Mouse (Mus musculus) bone marrow, adult 2 months (tissue): ENCODE measurements around the gene Ffar3. TPM values are rescaled to one million over a fixed set of nuclear protein-coding genes. Genes with fewer than 3 reads are reported as not detected.
A peak's percentile ranks its signal among the peaks of the same experiment; 100 is the strongest.

Source experiments
- H3K27ac ChIP-seq: fragments of 200-500 bp; 2 replicates; pipeline ENCODE4 v1.5.1; 2012; ENCODE audit warnings: low read depth, mild to moderate bottlenecking, control low read depth, inconsistent platforms, low read length; ENCODE audit not compliant: control insufficient read depth, poor library complexity, insufficient read depth
- H3K4me1 ChIP-seq: fragments of 200-500 bp; 2 replicates; pipeline ENCODE4 v1.6.1; 2011; ENCODE audit warnings: low read length; ENCODE audit not compliant: control insufficient read depth, insufficient read depth
- H3K4me3 ChIP-seq: fragments of 200-500 bp; replicated peaks from 2 replicates; pipeline ENCODE3; 2011; ENCODE audit warnings: mild to moderate bottlenecking, low read depth, low read length, control low read depth; ENCODE audit not compliant: control insufficient read depth
- CTCF ChIP-seq: fragments of 200-500 bp; IDR thresholded peaks from 2 replicates; pipeline ENCODE4 v1.5.1; 2011; ENCODE audit warnings: low read length, control low read depth; ENCODE audit not compliant: control insufficient read depth, insufficient read depth
- POLR2A ChIP-seq: fragments of 200-500 bp; IDR thresholded peaks from 2 replicates; pipeline ENCODE4 v1.6.1; 2011; ENCODE audit warnings: low read depth, mild to moderate bottlenecking, control low read depth, low read length, borderline replicate concordance; ENCODE audit not compliant: control insufficient read depth
- WGBS: fragments of 180-500 bp; shearing (Covaris S2); methylation state at CpG from one replicate; pipeline ENCODE4 v1.1.7; 2018; 5-methylcytosine and 5-hydroxymethylcytosine counted together
- polyA plus RNA-seq: library from polyadenylated mRNA; stranded (reverse); fragments of >200 nt; gene quantifications from 2 replicates; pipeline ENCODE4 v1.2.4, GENCODE M21; 2011; ENCODE audit warnings: low replicate concordance; ENCODE audit not compliant: missing spikeins, insufficient read depth, insufficient read length

Ffar3 gene
- polyA plus RNA-seq, 1 experiment: not detected

GRCm38 (mm10) chr7:30821532-30821931 lies 34.4 kb downstream of the Ffar3 start:
- Histone ChIP-seq H3K27ac (peak overlapping the region; percentile 46), H3K4me1 (peaks cover 9% of the 10 kb centered on the region), H3K4me3 (no peak overlapping the region)
- TF ChIP-seq POLR2A: no peak
- TF ChIP-seq CTCF: no peak
- 16% methylated on average over 5 of the region's 5 CpGs for WGBS

DNA sequence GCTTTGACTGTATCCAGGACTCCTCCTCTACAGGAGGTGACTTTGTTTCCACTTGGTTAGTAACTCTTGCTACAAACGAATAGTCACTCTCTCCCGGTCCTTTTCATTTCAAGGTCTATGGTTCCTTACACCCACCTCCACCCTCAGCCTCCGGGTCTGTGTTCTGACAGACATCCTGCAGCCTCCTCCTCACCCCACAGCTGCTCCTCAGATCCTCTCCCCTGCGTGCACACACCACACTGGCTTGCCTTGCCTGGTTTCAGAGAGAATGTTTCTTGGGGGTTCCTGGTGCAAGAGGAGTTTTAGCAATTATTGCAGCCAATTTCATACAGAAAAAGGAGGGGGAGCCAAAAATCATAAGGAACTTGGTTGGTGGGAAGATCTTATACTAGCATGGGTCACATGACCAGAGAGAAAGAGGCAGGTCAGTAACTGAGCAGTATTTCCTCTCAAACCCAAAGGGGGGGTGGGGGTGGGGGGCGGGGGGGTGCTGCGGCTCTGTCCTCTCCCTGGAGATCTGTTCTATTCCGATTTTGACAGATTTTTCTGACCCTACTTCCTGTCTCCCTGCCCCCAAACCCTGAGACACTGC lies 35.0 kb downstream of the Ffar3 start:
- TF ChIP-seq POLR2A (peak; percentile 41; the same call in 1 of the 2 replicates), CTCF (no peak)
- WGBS: 4% methylated on average over 7 of the region's 7 CpGs
- Histone ChIP-seq H3K27ac (peak overlapping the region; percentile 66), H3K4me1 (peaks cover 9% of the 10 kb centered on the region), H3K4me3 (peak overlapping the region; percentile 62)

DNA sequence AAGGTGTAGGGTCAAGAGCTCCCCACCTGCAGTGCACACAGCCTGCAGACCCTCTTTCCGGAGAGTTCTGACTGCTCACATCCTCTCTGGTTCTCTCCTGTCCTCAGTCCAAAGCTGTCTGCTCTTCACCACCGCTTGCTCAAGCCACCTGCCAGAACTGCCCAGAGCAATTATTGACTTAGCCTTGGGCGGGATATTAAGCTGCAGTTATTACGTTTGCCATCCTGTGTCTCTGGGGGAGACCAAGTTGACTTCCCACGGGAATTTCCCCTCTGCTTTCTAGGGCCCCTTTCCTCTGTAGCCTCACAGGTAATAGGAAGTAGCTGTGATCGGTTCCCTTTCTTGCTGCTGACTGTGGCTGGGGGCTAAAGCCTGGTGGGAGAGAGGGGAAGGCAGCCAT lies 35.8 kb downstream of the Ffar3 start:
- Histone ChIP-seq H3K27ac (peak overlapping the region; percentile 66), H3K4me3 (peak overlapping the region; percentile 62), H3K4me1 (peaks cover 9% of the 10 kb centered on the region)
- TF ChIP-seq CTCF (no peak), POLR2A (no peak)
- 5% methylated on average over 6 of the region's 6 CpGs for WGBS

GRCm38 (mm10) chr7:30812291-30812807 lies 43.6 kb downstream of the Ffar3 start:
- peaks cover 3% of the 10 kb centered on the region; the same call in 1 of the 2 replicates for H3K4me1 ChIP-seq
- peak overlapping the region; percentile 96 for H3K27ac ChIP-seq
- H3K4me3 ChIP-seq: no peak overlapping the region
- WGBS: 13% methylated on average over 6 of the region's 6 CpGs
- TF ChIP-seq CTCF (no peak), POLR2A (no peak)

DNA sequence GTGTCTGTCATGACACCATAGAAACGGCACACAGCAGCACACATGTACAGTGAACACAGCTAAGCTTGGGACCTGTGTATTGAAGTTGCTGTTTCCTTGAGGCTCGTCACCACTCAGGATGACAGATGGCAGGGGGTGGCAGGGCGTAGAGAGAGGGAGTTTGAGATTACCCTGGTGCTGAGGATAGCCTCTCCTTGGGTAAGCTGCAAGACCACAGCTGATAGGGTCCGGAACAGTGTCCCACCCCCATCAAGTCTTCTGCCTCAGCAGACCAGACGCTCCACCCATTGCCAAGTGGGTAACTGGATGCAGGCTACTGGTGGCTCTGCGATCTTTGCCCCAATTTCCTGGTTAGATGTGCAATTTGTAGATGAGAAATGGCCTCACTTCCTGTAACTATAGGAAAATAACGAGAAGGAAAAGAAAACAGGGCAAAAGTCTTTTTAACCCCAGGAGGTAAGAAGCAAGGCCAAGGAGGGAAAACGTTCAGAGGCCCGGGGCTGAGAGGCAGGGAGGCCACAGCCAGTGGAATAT lies 44.2 kb downstream of the Ffar3 start:
- Histone ChIP-seq H3K27ac (peak overlapping the region; percentile 96), H3K4me1 (peaks cover 3% of the 10 kb centered on the region; the same call in 1 of the 2 replicates), H3K4me3 (peak overlapping the region; percentile 45)
- TF ChIP-seq CTCF (no peak), POLR2A (no peak)
- 2% methylated on average over 9 of the region's 9 CpGs for WGBS

DNA sequence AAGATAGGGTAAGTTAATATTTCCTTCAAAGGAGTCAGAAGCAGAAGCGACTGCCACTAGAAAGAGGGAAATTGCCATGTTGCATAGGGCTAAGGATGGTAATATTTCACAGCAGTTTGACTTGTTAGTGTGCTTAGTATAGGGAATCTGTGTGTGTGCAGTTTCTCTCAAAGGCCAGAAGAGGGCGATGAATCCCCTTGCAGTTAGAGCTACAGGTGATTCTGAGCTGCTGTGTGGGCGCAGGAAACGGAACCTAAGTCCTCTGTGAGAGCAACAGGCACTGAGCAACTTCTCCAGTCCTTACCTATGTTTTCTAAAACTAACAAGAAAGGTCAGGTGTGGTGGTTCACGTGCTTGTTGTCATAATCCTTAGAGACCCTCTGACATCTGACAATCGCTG lies 45.7 kb downstream of the Ffar3 start:
- Histone ChIP-seq H3K4me1 (peaks cover 3% of the 10 kb centered on the region; the same call in 1 of the 2 replicates), H3K4me3 (no peak overlapping the region), H3K27ac (no peak overlapping the region)
- no peak for TF ChIP-seq POLR2A
- TF ChIP-seq CTCF: peak; percentile 55
- WGBS: 65% methylated on average over 6 of the region's 6 CpGs

- 38% methylated on average over 6 of the region's 6 CpGs for WGBS
- Histone ChIP-seq H3K4me1 (no peaks in the 10 kb centered on the region), H3K27ac (no peak overlapping the region), H3K4me3 (no peak overlapping the region)
- TF ChIP-seq POLR2A: no peak
- peak; percentile 85 for TF ChIP-seq CTCF
These were observed 50.1 kb downstream of the Ffar3 start for GRCm38 (mm10) chr7:30805924-30806323.

Other genes starting within 250 kb of the Ffar3 start
- 1.4 TPM in 1 of 2 replicates, not detected in the other for gene Upk1a, start 243.3 kb downstream of the Ffar3 start, polyA plus RNA-seq
- gene Cox6b1, start 230.0 kb downstream of the Ffar3 start, polyA plus RNA-seq: 443 and 613 TPM in 2 replicates
- gene Etv2, start 220.3 kb downstream of the Ffar3 start, polyA plus RNA-seq: not detected in 2 replicates
- gene Rbm42, start 205.9 kb downstream of the Ffar3 start, polyA plus RNA-seq: 24.9 and 25.2 TPM in 2 replicates
- 19.5 and 32.1 TPM in 2 replicates for gene Haus5, start 191.2 kb downstream of the Ffar3 start, polyA plus RNA-seq
- not detected in 2 replicates for gene Pmis2, start 184.6 kb downstream of the Ffar3 start, polyA plus RNA-seq
- gene 2200002J24Rik, start 157.3 kb downstream of the Ffar3 start, polyA plus RNA-seq: not detected in 2 replicates
- gene Atp4a, start 144.0 kb downstream of the Ffar3 start, polyA plus RNA-seq: 0.95 TPM in 1 of 2 replicates, not detected in the other
- 49.6 and 95.6 TPM in 2 replicates for gene Tmem147, start 126.6 kb downstream of the Ffar3 start, polyA plus RNA-seq
- gene Gapdhs, start 112.5 kb downstream of the Ffar3 start, polyA plus RNA-seq: not detected in 2 replicates
- 3.5 and 6.4 TPM in 2 replicates for gene Sbsn, start 104.7 kb downstream of the Ffar3 start, polyA plus RNA-seq
- gene Dmkn, start 92.4 kb downstream of the Ffar3 start, polyA plus RNA-seq: 3.1 TPM in 1 of 2 replicates, not detected in the other
- not detected in 2 replicates for gene Krtdap, start 68.3 kb downstream of the Ffar3 start, polyA plus RNA-seq
- gene Ffar2, start 32.4 kb downstream of the Ffar3 start, polyA plus RNA-seq: 3.6 and 18.3 TPM in 2 replicates
- gene Ffar1, start 5.4 kb upstream of the Ffar3 start, polyA plus RNA-seq: 2.1 and 4.9 TPM in 2 replicates
- 24.0 and 59.4 TPM in 2 replicates for gene Cd22, start 24.2 kb upstream of the Ffar3 start, polyA plus RNA-seq
- 1.1 and 7.2 TPM in 2 replicates for gene Mag, start 58.7 kb upstream of the Ffar3 start, polyA plus RNA-seq
- not detected in 2 replicates for gene Hamp2, start 68.5 kb upstream of the Ffar3 start, polyA plus RNA-seq
- 9.2 and 42.2 TPM in 2 replicates for gene Hamp, start 87.9 kb upstream of the Ffar3 start, polyA plus RNA-seq
- gene Usf2, start 100.6 kb upstream of the Ffar3 start, polyA plus RNA-seq: 88.9 and 89.6 TPM in 2 replicates
- gene Lsr, start 117.3 kb upstream of the Ffar3 start, polyA plus RNA-seq: 0.81 and 4.2 TPM in 2 replicates
- gene Fam187b, start 117.6 kb upstream of the Ffar3 start, polyA plus RNA-seq: 0.75 TPM in 1 of 2 replicates, not detected in the other
- 85.0 and 239 TPM in 2 replicates for gene Fxyd5, start 186.3 kb upstream of the Ffar3 start, polyA plus RNA-seq
- not detected in 2 replicates for gene Fxyd7, start 195.3 kb upstream of the Ffar3 start, polyA plus RNA-seq
- gene Fxyd1, start 201.0 kb upstream of the Ffar3 start, polyA plus RNA-seq: 7.8 and 16.2 TPM in 2 replicates
- gene Lgi4, start 203.2 kb upstream of the Ffar3 start, polyA plus RNA-seq: 0.23 and 2.3 TPM in 2 replicates
- not detected in 2 replicates for gene Fxyd3, start 220.5 kb upstream of the Ffar3 start, polyA plus RNA-seq